Comparison of ENCODE assay signal across 26 mouse cellular contexts in genomic region chr8:31348504-31348903, GRCm38 (mm10).
"Had no signal": no experiment of that assay in that cellular context is flagged by ENCODE, and none has a peak within 500 bp of the region (broad histone marks: within the 10 kb centered on the region; RNA-seq: fewer than 3 reads in every experiment).

No protein-coding gene starts in this region.

- H3K4me2 ChIP-seq: embryonic facial prominence, embryonic 12.5 days; embryonic facial prominence, embryonic 13.5 days; embryonic facial prominence, embryonic 15.5 days; forebrain, embryonic 12.5 days; forebrain, embryonic 13.5 days; forebrain, embryonic 15.5 days had no signal

- H3K9me3 ChIP-seq: embryonic facial prominence, embryonic 10.5 days; embryonic facial prominence, embryonic 12.5 days; embryonic facial prominence, embryonic 13.5 days; embryonic facial prominence, embryonic 15.5 days; forebrain, embryonic 10.5 days; forebrain, embryonic 12.5 days; forebrain, embryonic 13.5 days; forebrain, embryonic 15.5 days had no signal

- DNase-seq: cerebellum, adult 9-11 months; cerebellum, postnatal 10 days; cerebellum, postnatal 14 days; cerebellum, postnatal 25 days; cerebellum, postnatal 36 days; embryo, embryonic 11 days; forebrain, postnatal 0 days; gastrocnemius, adult 2 months; gastrocnemius, postnatal 10 days; gastrocnemius, postnatal 14 days; gastrocnemius, postnatal 25 days; gastrocnemius, postnatal 36 days; heart, adult 11 months; heart, adult 18-20 months; heart, adult 2 months had no signal

- H3K27me3 ChIP-seq: embryonic facial prominence, embryonic 12.5 days; embryonic facial prominence, embryonic 13.5 days; embryonic facial prominence, embryonic 15.5 days; forebrain, embryonic 12.5 days; forebrain, embryonic 13.5 days; forebrain, embryonic 15.5 days had no signal

- H3K27ac ChIP-seq: embryonic facial prominence, embryonic 10.5 days; embryonic facial prominence, embryonic 12.5 days; embryonic facial prominence, embryonic 13.5 days; embryonic facial prominence, embryonic 15.5 days; forebrain, embryonic 10.5 days; forebrain, embryonic 12.5 days; forebrain, embryonic 13.5 days; forebrain, embryonic 15.5 days; gastrocnemius, adult 2 months; heart, adult 2 months had no signal

- H3K36me3 ChIP-seq: embryonic facial prominence, embryonic 10.5 days; embryonic facial prominence, embryonic 12.5 days; embryonic facial prominence, embryonic 13.5 days; embryonic facial prominence, embryonic 15.5 days; forebrain, embryonic 10.5 days; forebrain, embryonic 12.5 days; forebrain, embryonic 15.5 days had no signal

- ATAC-seq: forebrain, embryonic 13.5 days; forebrain, embryonic 14.5 days; forebrain, embryonic 15.5 days; forebrain, embryonic 16.5 days; forebrain, postnatal 0 days had no signal

- H3K4me3 ChIP-seq: embryonic facial prominence, embryonic 10.5 days; embryonic facial prominence, embryonic 12.5 days; embryonic facial prominence, embryonic 13.5 days; embryonic facial prominence, embryonic 15.5 days; erythroblast, embryonic 14.5 days; forebrain, embryonic 10.5 days; forebrain, embryonic 12.5 days; forebrain, embryonic 13.5 days; forebrain, embryonic 15.5 days; gastrocnemius, adult 2 months; heart, adult 2 months had no signal

- H3K4me1 ChIP-seq: embryonic facial prominence, embryonic 10.5 days; embryonic facial prominence, embryonic 12.5 days; embryonic facial prominence, embryonic 13.5 days; embryonic facial prominence, embryonic 15.5 days; forebrain, embryonic 10.5 days; forebrain, embryonic 12.5 days; forebrain, embryonic 13.5 days; forebrain, embryonic 15.5 days had no signal

- H3K9ac ChIP-seq: embryonic facial prominence, embryonic 12.5 days; embryonic facial prominence, embryonic 13.5 days; embryonic facial prominence, embryonic 15.5 days; forebrain, embryonic 12.5 days; forebrain, embryonic 13.5 days; forebrain, embryonic 15.5 days; forebrain, postnatal 0 days had no signal
